Mouse (Mus musculus): ENCODE measurements around the gene Atad3a.

DNA sequence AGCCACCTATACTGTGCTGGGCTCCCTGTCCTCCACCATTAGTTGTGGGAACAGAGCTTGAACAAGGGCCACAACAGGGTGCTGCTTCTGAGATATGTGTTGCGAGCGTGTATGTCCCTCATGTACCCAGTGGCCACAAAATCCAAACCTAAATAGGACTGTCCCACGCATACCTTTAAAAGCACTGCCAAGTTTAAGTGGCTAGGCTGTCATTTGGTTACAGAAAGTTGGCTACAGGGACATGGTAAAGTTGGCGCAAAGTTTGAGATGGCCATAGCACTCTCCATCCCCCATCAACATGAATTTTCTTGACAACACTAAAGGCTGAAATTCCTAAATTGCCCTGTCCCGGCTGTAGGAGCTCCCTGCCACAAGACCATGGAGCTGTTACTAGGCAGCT is 15.8 kb downstream of the Atad3a start:
- TF ChIP-seq CTCF (IDR thresholded peaks at IDR 0.05) (no peak), EP300 (IDR thresholded peaks at IDR 0.05) (no peak)

Measured in lung, postnatal 0 days (tissue).